Mouse (Mus musculus) lung, adult 2 months (tissue): ENCODE results near the gene Rab11fip5. TPM values are rescaled to one million over a fixed set of nuclear protein-coding genes. Genes with fewer than 3 reads are reported as not detected.

Experiments
- DNase-seq: peaks from one replicate; pipeline ENCODE4 v3.0.0; 2022
- H3K4me1 ChIP-seq: fragments of 200-500 bp; 2 replicates; pipeline ENCODE4 v1.6.1; 2011; ENCODE audit warnings: low read length; ENCODE audit not compliant: control insufficient read depth, insufficient read depth
- H3K4me3 ChIP-seq: fragments of 200-500 bp; replicated peaks from 2 replicates; pipeline ENCODE3; 2011; ENCODE audit warnings: low read depth, mild to moderate bottlenecking, control low read depth, low read length; ENCODE audit errors: extremely low read depth
- CTCF ChIP-seq: fragments of 200-500 bp; IDR thresholded peaks from 2 replicates; pipeline ENCODE4 v1.5.1; 2011; ENCODE audit warnings: mild to moderate bottlenecking, low read length, control low read depth; ENCODE audit not compliant: insufficient read depth
- POLR2A ChIP-seq: fragments of 200-500 bp; IDR thresholded peaks from 2 replicates; pipeline ENCODE4 v1.6.1; 2011; ENCODE audit warnings: low read depth, mild to moderate bottlenecking, control low read depth, low read length, borderline replicate concordance; ENCODE audit errors: extremely low read depth
- WGBS: fragments of 180-500 bp; shearing (Covaris S2); methylation state at CpG from one replicate; pipeline ENCODE4 v1.1.7; 2018; 5-methylcytosine and 5-hydroxymethylcytosine counted together
- polyA plus RNA-seq: library from polyadenylated mRNA; depleted of rRNA; stranded (reverse); fragments of >200 nt; gene quantifications from 2 replicates; pipeline ENCODE4 v1.2.3, GENCODE M21; 2012

Gene Rab11fip5
- polyA plus RNA-seq, 1 experiment = 24.9 TPM

DNA sequence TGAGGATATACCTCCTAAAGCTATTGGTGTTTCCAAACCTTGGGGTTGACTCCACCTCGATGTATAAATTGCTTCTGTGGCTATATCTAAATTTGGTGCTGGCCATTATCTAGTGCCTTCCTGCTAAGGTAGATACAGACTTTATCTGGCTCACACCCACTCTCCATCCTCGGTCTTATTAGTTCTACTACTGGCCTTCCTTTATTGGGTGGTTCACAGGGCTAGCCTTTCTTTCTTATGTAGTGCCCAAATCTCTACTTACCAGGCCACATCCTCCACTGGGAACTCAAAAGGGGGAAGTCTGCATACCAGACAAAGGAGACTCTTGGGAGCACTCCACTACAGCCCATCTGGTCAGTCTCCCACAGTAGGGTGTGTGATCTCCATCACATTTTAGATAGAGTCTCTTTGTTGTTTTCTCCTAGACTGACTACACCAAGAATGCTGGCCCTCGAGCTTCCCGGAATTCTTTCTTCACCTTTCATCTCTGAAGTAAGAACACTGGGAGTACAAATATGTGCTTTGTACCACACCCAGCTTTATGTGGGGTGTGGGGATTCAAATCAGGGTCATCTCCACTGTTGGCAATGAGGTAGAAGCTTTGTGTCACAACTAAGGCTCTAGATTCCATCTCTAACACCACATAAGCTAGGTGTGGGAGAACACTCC is 2.8 kb upstream of the Rab11fip5 start:
- Histone ChIP-seq H3K4me3 (no peak overlapping the region), H3K4me1 (peaks cover 5% of the 10 kb centered on the region; the same call in 1 of the 2 replicates)
- TF ChIP-seq CTCF = no peak
- no peak for TF ChIP-seq POLR2A
- no peak for DNase-seq
- 69% methylated on average over 4 of the region's 4 CpGs for WGBS

DNA sequence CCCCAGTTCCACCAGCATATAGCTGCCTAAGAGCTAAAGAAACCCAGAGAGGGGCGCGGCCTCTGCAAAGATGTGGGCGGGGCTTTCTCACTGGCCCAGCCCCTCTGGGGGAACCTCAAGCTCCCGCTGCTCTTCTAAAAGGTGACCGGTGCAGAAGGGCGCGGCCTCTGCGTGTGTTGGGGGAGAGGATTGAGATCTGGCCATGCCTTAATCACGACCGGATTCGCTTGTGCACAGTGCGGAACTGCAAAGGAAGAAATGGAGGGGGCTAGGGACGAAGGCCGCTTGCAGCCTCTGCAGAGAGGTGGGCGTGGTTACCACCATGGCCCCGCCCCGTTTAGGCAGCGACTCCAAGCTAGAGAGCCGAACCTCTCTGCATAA is 290 bp upstream of the Rab11fip5 start:
- H3K4me3 ChIP-seq = peak overlapping the region; percentile 99
- TF ChIP-seq POLR2A (no peak), CTCF (no peak)
- DNase-seq = peak; percentile 95
- WGBS = under 1% methylated on average over 19 of the region's 19 CpGs
- peaks cover 5% of the 10 kb centered on the region; the same call in 1 of the 2 replicates for H3K4me1 ChIP-seq

DNA sequence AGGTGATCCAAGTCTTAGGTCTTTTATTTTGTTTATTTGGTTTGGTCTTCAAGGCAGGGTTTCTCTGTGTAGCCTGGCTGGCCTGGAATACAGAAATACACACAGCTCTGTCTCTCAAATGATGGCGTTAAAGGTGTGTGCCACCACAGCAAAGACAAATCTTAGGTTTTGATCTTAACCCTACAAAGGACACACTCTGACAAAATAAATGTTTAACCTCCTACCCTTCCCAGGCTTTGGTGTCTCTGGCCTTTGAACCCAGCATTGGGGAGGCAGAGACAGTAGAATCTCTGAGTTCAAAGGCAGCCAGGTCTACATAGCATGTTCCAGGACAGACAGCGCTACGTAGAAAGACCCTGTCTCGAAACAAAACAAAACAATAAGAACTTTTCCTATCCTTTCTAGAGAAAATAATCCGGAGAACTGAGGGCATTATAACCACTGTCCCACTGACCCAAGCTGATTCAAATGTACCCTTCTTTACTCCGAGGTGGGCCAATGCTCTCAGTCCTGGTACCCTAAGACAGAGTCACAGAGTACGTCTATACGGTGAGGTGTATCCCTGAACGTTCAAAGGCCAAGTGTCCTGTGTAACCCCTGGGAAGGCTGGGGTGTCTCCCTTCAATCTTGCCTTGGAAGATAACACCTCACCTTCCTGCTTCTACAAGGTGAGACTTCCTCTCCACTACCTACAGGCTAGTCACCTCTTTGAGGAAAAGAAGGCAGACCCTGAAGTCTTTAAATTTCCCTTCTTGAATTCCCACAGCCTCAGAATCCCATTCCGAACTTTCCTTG is 1.2 kb downstream of the Rab11fip5 start:
- peaks cover 14% of the 10 kb centered on the region; the same call in 1 of the 2 replicates for H3K4me1 ChIP-seq
- no peak for DNase-seq
- 78% methylated on average over 10 of the region's 10 CpGs for WGBS
- TF ChIP-seq POLR2A (no peak), CTCF (no peak)
- H3K4me3 ChIP-seq = peak overlapping the region; percentile 83

DNA sequence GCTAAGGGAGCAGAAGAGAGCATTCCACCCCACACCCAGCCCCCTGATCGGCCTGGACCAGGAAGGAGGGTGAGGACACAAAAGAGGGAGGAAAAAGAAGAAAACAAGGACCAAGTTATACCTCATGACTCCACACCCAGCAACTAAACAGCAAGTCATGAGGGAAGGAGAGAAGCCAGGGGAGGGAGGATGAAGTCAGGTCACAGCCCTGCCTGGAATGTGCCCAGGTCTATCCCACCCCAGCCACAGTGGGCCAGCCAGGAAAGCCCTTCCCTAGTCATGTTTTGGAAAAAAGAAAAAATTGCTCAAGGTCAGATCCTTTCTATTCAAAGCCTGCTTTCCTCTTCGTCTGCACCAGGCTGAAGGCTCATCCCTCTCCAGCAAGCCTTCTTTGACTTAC is 1.9 kb downstream of the Rab11fip5 start:
- no peak for TF ChIP-seq CTCF
- TF ChIP-seq POLR2A = no peak
- H3K4me1 ChIP-seq = peaks cover 14% of the 10 kb centered on the region; the same call in 1 of the 2 replicates
- 63% methylated on average over 2 of the region's 2 CpGs for WGBS
- DNase-seq = no peak
- no peak overlapping the region for H3K4me3 ChIP-seq

DNA sequence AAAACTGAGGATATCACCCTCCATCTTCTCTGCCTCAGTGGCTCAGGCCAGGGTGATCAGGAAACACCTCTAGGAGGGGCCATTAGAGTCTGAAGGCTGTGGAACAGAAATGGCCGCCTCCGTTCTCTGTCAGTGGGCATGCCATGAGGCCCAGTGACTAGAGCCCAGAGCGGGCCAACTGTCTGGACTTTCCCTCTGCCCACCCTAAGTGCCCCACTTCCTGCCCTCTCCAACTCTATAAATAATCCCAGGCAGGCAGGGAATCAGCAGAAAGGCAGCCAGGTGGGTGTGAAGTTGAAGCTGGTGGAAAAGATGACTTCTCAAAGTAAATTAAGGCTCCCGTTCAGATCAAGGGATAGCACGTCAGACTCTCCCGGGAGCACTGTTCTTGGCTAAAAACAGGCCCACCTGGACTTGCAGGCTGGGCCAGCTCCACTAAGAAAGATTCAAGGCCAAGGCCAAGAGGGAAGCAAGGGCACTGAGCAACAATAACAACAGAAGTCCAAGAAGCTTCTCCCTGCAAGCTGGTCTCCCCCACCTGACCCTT is 2.5 kb downstream of the Rab11fip5 start:
- no peak overlapping the region for H3K4me3 ChIP-seq
- peaks cover 14% of the 10 kb centered on the region; the same call in 1 of the 2 replicates for H3K4me1 ChIP-seq
- no peak for DNase-seq
- 61% methylated on average over 6 of the region's 6 CpGs for WGBS
- TF ChIP-seq POLR2A = no peak
- no peak for TF ChIP-seq CTCF

DNA sequence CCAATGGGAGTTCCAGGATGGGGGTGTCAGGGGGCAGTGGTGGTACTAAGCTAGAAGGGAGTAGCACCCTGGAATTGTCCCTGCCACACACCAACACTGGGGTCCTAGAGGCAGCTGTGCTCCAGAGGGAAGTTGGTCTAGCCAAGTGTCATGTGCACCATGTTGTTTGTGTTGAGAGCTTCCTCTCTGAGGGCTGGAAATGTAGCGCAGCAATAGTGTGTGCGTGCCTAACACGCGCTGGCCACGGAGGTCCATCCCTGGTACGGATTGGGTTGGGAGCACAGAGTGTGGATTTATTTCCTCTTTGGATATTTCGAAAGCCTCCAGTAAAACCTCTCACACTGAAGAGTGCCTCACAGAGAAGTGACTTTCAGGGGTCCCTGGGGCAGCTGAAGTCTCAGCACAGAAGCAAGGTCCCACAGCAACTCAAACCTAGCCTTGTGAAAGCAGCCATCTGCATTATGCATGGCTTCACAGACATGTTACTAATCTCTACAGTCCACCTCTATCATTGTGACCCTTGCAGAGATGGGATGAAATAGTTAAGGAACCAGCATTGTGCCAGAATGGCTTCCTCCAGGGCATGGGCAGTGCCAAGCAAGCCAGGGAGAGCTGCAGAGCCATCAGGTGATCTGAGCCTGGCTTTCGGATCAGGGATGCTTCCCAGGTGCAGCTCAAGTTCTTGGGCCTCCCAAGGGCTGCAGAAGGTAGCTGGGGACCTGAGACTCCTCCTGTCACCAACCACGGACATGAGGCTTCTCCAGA is 3.6 kb downstream of the Rab11fip5 start:
- Histone ChIP-seq H3K4me1 (peaks cover 14% of the 10 kb centered on the region; the same call in 1 of the 2 replicates), H3K4me3 (no peak overlapping the region)
- TF ChIP-seq POLR2A = no peak
- no peak for TF ChIP-seq CTCF
- no peak for DNase-seq
- 69% methylated on average over 9 of the region's 9 CpGs for WGBS

DNA sequence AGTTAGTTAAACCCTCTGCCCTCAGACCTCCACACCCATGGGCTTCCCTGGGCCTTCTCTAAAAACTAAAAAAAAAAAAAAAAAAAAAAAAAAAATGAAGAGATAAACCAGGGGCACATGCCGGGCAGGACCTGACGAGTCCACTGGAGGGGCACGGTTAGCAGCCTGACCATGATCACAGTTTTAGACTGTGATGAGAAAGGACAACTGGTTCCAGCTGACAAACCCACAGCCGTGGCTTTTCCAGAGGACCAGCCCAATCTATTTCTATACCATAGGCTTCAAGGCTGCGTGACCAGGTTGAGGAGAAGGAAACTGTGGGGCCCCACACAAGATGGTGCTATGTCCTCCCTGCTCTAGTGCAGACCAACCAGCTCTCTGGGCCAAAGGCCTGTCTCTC is 4.4 kb downstream of the Rab11fip5 start:
- H3K4me1 ChIP-seq = peaks cover 14% of the 10 kb centered on the region; the same call in 1 of the 2 replicates
- TF ChIP-seq POLR2A (no peak), CTCF (no peak)
- WGBS = 92% methylated on average over 5 of the region's 5 CpGs
- DNase-seq = no peak
- no peak overlapping the region for H3K4me3 ChIP-seq

DNA sequence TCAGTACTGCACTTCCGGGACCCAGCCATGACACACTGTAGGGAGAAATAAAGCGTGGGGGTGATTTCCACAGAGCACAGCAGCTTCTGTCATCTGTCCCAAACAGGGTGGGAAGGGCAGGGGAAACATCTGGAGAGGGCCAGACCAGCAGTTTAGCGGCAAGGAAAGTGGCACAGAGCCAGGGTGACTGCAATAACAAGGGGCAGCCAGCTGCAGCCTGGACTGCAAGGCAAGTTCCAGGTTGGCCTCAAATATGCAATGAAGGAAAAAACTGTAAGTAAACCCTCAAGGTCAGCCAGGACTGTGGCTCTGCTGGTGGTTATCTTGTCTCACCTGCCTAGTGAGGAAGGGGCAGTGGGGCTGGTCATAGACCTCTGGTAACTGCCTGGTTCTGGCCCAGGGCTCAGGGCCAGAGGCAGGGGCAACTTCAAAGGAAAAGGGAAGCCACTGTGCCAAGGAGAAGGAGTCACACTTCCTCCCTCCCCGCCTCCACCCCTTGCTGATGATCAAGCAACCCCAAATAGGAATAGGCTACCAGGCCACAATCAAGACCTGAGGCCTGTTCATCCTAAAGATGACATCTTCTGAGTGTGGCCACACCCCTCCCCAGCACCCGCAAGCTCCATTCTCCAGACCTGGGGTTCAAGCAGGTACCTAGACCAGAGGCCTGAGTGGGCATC is 5.1 kb downstream of the Rab11fip5 start:
- WGBS = 32% methylated on average over 5 of the region's 5 CpGs
- TF ChIP-seq POLR2A (no peak), CTCF (no peak)
- DNase-seq = no peak

More for the DNA sequence above, 5.1 kb downstream of the Rab11fip5 start:
- H3K4me1 ChIP-seq = peaks cover 14% of the 10 kb centered on the region; the same call in 1 of the 2 replicates
- no peak overlapping the region for H3K4me3 ChIP-seq
